Mouse (Mus musculus): Measurements from ENCODE around the gene Tle2. TPM values are rescaled to one million over a fixed set of nuclear protein-coding genes. Genes with fewer than 3 reads are reported as not detected.

The Tle2 gene
- total RNA-seq, 2 experiments from 2014 or later, result 14.1 to 15.9 TPM

DNA sequence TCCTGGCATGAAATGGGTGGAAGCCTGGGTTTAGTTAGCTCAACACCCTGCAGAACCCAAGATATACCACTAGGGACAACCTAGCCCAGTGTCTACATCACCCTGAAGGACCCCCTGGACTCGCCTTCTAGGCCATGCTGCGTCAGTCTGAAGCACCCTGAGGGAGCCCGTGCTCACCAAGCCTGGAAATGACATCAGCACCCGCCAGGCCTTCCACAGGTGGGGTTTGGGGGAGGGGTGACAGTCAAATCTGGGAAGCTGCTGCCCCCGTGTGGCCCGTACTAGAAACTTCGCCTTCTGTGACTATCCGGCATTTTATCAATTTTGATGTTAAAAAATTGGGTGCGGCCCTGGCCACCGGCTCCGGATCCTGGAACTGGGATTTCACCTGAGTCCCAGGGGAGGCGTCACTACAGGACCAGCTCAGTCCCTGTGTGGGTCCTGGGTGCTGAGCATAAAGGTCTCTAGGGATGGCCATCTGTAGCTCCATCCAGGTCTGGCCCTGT, 22.7 kb upstream of the Tle2 start:
- DNase-seq (ENCODE audit: low spot score in 2 of 2), result peak; percentile 86 to 94
- intact Hi-C loops (cut with DNase I), result loop anchor here (10.0 kb wide), 2 partner anchors 47 to 157 kb away; partner anchors contain the start of genes S1pr4 and Smim24

DNA sequence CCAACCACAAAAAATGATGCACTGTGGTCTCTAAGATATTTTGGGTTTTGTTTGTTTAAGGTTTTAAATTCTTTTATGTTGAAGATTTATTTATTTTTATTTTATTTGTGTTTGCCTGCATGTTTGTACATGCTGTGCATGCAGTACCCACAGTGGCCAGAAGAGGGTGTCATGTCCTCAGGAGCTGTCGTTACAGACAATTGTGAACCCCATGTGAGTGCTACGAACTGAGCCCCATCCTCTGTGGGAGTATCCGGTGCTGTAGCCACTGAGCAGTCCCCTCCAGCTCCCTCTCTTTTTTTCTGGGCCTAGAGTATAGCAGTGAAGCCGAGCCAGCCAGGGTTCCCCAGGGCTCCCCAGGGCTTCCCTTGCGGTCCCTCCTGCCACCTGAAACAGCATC, 21.1 kb upstream of the Tle2 start:
- intact Hi-C loops (cut with DNase I), result loop anchor here (10.0 kb wide), 2 partner anchors 48 to 158 kb away; partner anchors contain the start of genes S1pr4 and Smim24
- DNase-seq (ENCODE audit: low spot score in 2 of 2), result no peak

DNA sequence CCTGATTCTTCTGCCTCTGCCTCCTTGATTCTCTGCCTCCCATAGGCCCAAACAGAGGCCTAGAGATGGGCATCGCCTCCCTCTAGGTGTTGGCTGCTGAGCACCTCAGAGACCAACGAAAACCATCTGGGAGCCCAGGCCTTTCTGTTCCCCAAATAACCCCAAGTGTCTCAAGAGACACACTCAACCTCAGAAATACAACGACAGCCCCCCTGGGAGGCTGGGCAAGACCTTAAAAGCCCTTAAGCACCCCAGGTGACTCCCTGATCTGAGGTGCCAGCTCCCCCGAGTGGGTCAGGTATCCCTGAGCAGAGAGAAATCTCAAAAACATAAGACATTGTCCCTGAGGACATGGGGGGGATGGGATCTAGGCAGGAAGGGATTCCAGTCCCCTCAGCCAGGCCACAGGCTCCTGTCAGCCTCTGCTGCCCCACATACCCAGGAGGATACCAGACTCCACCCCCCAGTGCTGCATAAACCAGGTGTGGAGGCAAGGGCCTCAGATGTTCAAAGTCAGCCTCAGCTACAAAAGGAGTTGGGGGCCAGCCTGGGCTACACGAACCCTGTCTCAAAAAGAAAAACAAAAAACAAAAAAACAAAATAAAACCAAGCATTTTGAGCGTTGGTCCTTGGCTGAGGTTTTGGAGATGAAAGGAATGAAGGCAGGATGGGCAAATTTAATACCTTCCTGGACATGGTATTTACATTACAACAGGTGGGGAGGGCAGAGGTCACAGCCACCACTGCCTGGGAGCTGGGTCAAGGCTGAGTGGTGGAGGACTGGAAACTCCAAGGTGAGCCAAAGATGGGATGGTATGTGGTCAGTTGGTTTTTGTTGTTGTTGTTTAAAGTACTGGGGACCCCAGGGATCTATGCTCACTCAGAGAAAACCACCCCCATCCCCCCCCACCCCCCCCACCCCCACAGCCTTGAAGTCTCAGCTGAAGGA, 20.3 kb upstream of the Tle2 start:
- intact Hi-C loops (cut with DNase I), result loop anchor here (10.0 kb wide), 2 partner anchors 49 to 159 kb away; partner anchors contain the start of genes S1pr4 and Smim24
- DNase-seq (ENCODE audit: low spot score in 2 of 2), result no peak

DNA sequence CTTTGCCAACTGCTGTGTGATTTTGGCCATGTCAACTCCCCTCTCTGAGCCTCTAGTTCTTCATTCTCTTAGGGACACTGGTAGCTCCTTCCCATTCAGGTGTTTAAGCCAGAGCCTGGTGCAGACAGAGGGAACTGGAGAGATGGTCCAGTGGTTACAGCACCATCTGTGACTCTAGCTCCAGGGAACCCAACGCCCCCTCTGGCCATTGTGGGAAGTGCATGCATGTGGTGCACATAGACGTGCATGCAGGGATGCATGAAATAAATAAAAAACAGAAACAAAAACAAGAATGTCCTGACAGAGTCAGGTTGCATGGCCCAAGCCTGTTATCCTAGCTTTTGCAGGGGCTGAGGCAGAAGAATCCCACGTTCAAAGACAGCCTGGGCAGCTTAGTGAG, 18.1 kb upstream of the Tle2 start:
- DNase-seq (ENCODE audit: low spot score in 2 of 2), result no peak
- intact Hi-C loops (cut with DNase I), result loop anchor here (10.0 kb wide), 2 partner anchors 51 to 161 kb away; partner anchors contain the start of genes S1pr4 and Smim24

DNA sequence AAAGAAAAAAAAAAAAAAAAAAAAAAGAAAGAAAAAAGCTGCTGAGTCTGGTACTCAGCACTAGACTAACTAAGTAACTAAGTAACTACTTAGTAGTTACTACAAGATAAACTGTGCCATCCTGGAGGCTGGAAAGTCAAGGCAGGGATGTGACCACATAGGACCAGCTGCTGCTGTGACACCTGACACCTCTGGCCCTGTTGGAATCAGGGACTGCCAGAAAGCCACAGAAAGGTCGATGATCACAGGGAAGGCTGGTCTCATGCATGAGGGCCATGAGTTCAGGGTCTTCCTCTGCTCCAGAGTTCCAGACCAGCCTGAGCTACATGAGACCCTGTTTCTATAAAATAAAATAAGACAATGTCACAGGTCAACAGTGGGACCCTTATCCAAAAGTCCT, 16.9 kb upstream of the Tle2 start:
- no peak for DNase-seq (ENCODE audit: low spot score in 2 of 2)
- intact Hi-C loops (cut with DNase I), result loop anchor here (10.0 kb wide), 2 partner anchors 53 to 163 kb away; partner anchors contain the start of genes S1pr4 and Smim24

DNA sequence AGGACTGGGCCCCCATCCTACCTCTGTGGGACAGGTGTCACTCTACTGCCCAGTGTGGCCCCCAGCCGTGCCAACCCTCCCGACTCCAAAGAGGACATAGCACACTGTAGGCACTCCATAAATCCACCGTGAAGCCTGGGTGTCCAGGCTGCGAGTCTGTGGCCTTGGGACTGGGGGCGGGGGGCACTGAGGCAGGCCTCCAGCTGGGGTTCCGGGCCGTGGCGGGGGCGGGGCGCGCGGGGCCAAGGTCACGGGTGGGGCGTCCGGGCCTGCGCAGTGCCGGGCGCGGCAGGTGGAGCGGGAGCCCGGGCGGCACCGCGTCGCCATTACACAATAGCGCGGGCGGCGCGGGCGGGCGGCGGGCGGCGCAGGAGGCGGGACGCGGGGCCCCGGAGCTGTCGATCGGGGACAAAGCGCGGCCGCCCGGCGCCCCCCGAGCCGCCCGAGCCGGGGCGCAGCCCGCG, 15.2 kb upstream of the Tle2 start, which contains the start of gene Aes:
Gene Aes, plus strand, starts transcription at position 326 of the 464 bp plus-strand sequence.
- intact Hi-C loops (cut with DNase I), result loop anchor here (10.0 kb wide), 2 partner anchors 54 to 164 kb away; partner anchors contain the start of genes S1pr4 and Smim24
- DNase-seq (ENCODE audit: low spot score in 2 of 2), result peak; percentile 52 to 74

DNA sequence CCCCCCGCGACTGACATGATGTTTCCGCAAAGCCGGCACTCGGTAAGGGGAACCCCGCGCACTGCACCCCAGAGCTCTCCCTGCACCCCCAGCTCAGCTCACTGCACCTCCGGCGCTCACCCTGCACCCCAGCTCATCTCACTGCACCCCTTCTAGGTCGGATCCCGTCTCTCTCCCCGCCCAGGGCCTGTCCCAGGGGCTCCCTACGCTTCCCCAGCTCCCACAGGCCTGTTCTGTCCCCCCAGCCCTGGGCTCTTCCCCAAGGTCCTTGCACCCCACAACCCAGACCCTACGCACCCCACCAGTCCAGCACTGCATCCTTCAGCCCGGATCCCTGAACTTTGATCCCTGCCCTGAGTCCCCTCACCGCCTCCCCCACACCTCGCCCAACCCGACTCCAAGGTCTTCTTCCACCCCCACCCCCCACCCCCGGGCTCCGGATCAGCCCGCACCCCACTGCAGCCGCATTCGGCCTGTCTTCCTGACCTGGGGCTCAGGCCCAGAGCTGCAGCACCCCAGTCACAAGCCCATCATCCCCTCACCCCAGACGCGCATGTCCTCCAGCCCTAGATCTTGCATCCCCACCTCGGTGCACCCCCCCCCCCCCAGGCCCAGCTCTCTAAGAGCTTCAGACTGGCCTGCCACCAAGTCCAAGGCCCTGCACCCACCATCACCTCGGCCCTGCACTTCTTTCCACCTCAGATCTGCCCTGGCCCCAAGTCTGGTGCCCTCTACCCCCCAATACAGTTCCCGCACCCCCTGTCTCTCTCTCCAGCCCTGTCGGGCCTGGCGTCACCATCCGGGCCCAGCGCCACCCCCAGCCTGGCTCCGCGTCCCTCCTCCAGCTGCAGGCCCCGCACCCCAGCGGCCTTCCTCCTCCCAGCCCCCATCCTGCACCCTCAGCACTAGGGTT, 14.5 kb upstream of the Tle2 start:
- intact Hi-C loops (cut with DNase I), result loop anchor here (5.0 to 10.0 kb wide), 3 partner anchors 42 to 165 kb away; partner anchors contain the start of genes S1pr4, Smim24 and Tle6
- peak; percentile 64 to 69 for DNase-seq (ENCODE audit: low spot score in 2 of 2)

DNA sequence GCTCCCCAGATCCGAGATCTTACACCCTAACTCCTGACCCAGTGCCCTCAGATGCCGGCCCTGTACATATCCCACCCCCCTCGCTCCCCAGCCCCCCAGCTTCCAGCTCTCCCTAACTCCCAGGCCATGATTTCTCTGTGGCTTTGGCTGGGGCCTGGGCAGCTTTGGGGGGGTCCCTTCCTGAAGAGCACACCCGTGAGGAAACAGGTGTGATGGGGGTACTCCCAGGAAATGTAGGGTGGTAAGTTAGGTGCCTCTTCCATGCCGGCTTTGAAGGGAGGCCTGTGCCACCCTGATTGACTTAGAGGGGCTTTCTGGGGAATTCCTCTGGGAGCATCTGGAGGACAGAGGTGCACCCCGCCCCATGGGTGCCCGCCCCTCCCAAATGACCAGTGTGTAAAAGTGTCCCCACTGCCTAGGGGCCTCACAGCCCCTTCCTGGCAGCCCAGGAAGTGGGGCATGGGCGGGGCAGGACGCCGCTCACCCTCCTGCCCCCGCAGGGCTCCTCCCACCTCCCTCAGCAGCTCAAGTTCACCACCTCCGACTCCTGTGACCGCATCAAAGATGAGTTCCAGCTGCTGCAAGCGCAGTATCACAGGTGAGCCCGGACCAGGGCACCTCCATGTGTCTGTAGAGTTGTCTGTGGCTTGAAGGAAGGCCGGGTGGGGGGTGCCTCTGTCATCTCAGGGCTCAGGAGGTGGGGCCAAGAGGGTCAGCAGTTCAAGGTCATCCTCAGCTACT, 13.5 kb upstream of the Tle2 start:
- intact Hi-C loops (cut with DNase I), result loop anchor here (5.0 kb wide), 1 partner anchor 41 kb away; the partner anchor contains the start of gene Tle6
- no peak for DNase-seq (ENCODE audit: low spot score in 2 of 2)

DNA sequence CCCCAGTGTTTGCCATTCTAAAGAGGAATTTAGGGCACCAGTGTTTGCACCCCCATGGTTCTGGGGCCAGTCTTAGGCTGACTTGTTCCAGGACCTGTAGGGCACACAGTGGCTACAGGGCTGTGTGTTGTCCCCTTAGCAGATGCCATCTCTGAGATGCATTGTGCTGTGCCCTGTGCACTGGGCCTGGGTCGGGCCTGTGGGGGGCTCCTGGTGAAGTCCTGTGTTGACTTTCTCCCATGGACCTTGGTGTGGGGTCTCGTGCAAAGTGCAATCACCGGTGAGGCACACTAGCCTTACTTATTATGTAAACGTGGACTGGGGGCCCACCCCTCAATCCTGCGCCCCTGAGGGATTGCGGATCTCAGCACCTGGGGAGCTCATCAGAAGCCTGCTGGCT, 11.9 kb upstream of the Tle2 start:
- DNase-seq (ENCODE audit: low spot score in 2 of 2), result no peak
- intact Hi-C loops (cut with DNase I), result loop anchor here (5.0 kb wide), 1 partner anchor 40 kb away; the partner anchor contains the start of gene Tle6

DNA sequence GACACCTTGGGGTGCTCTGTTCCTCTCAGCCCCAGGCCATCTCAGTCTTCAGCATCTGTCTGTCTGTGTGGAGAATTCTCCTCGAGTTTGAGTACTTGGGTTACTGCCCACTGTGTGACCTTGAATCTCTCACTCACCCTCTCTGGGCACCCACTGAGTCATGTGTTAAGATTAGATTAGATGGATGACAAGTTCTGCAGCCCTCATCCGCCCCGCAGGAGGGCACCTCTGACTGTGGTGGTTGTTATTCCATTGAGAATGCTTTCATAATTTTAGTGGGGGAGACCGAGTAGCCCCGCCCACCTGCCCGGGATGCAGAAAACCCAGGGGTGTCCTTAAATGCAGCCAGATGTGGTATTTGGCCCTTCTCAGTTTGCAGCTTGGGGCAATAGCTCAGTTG, 10.9 kb upstream of the Tle2 start:
- no peak for DNase-seq (ENCODE audit: low spot score in 2 of 2)
- intact Hi-C loops (cut with DNase I), result loop anchor here (5.0 kb wide), 1 partner anchor 39 kb away; the partner anchor contains the start of gene Tle6

DNA sequence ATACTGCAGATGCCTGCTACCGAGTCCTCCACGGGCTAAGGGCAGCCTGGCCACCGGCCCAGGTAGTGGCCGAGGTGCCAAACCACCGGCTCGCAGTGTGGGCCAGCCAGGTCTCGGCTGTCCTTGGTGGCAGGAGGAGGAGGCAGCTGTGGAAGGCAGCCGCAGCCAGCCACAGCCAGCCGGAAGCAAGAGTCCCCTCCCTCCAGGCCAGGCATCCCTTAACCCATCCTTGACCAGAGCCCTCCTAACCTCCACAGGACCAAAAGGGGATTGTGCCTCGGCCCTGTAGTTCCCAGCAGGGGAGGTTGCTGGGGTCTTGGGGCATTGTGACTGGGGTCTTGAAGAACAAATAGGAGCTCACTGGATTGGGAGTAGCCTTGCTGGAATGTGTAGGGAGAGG, 10.1 kb upstream of the Tle2 start:
- intact Hi-C loops (cut with DNase I), result loop anchor here (5.0 kb wide), 1 partner anchor 38 kb away; the partner anchor contains the start of gene Tle6
- no peak for DNase-seq (ENCODE audit: low spot score in 2 of 2)

DNA sequence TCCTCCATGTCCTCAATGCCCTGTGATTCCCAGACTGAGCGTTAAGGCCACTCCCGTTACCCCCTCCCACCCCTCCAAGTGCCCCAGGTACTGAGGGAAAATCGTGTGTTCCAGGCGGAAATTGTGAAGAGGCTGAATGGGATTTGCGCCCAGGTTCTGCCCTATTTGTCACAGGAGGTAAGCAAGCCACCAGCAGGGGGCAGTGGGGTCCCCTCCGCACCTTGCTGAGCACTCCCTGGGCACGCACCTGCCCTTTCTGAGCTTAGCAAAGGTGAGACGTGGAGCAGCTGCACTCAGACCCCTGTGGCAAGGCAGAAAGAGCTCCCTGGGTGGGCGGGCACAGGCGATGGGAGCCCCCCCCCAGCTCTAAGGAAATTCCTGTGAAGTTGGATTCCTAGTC, 9.6 kb upstream of the Tle2 start:
- intact Hi-C loops (cut with DNase I), result loop anchor here (5.0 kb wide), 1 partner anchor 38 kb away; the partner anchor contains the start of gene Tle6
- DNase-seq (ENCODE audit: low spot score in 2 of 2), result no peak

DNA sequence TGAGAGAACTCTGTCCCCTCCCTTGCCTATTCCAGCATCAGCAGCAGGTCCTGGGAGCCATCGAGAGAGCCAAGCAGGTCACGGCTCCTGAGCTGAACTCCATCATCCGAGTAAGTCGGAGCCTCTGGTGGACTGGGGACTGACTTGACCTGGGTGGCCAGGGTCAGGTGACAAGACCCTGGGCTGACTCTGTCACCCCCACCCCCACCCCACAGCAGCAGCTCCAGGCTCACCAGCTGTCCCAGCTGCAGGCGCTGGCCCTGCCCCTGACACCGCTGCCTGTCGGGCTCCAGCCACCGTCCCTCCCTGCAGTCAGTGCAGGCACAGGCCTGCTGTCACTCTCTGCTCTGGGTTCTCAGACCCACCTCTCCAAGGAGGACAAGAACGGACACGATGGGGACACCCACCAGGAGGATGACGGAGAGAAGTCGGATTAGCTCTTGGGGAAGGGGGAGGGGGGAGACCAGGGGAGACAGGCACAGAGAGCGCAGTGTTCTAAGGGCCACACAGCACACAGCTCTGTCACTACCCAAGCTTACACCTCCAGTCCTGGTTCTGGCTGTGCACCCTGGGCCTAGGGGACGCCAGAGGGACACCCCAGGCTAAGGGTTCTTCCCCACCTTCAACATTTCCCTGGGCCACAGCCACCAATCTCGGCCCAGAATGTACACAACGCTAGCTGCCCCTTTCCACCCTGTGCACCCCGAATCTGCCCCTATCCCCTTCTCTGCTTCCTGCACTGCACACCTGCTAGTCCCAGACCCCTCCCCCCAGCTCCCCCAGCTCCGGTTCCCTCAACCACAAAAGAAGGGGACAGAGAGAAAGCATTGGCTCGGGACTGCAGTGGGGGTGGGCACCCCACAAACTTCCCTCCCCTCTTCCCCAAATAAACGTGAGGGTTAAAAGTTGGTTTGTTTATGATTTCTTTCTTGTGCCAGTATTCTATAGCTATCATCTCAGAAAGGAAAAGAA, 8.8 kb upstream of the Tle2 start:
- intact Hi-C loops (cut with DNase I), result no loop called here
- no peak for DNase-seq (ENCODE audit: low spot score in 2 of 2)

DNA sequence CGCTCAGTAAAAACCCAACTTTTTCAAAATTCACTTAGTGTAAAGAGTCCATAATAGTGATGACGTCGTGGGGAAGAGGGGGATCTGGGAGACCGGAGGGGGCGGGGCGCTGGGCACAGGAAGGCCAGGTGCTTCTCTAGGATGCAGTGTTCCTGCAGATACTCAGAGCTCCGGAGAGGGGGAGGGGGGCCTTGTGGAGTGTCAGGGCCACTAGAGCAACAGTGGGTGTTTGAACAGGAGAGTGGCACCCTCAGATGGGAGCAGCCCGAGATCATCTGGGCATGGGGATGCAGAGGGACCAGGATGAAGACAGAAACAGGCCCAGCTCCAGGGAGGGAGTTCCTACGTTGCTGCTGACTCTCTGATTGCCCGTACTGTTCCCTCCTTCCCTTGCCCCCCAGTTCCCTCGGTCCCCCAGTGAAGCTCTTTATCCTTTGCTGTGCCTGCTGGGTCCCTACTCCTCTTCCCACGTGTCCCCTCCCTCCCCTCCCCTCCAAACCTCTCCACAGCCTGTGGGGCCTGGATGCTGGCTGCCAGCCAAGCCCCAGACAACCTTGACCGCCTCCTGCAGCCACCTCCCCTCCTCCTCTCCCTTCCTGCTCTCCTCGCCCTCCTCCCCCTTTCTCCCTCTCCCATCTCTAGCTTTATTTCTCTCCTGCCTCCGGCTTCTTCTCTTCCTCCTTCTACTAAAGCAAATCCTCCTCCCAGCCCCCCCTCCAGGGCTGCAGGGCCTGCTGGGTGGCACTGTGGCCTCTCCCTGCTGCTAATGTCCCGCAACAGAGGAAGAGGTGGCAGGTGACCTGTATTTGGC, 5.8 kb upstream of the Tle2 start:
- no peak for DNase-seq (ENCODE audit: low spot score in 2 of 2)
- intact Hi-C loops (cut with DNase I), result no loop called here

DNA sequence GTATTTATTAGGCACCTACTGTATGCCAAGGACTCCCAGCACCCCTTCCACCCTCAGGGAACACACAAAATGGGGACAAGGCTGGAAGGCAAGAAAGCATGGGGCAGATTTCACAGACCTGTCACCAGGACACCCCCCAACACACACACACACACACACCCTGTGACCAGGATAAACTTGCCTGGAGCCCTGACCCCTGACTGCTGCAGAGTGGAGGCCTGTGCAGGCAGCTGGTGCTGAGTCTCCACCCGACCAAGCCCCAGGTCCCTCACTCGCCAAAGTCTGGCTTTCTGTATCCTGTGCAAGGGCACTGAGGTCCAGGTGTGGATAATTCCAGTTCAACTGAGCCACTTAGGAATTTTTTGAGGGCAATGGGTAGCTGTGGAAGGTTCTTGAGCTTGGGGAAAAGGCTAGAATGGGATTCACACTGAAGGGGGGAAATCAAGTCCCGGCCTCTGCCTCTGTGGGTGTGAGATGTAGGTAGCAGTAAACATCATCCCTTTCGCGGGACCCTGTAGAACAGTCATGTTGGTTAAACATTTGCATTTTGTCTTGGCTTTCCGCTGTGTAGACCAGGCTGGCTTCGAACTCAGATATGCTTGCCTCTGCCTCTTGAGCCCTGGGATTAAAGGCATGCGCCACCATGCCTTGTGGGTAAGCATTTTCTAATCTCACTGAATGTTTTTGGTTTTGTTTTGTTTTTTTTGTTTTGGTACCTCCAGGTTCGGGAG, 4.7 kb upstream of the Tle2 start:
- intact Hi-C loops (cut with DNase I), result no loop called here
- no peak for DNase-seq (ENCODE audit: low spot score in 2 of 2)

All from left cerebral cortex, postnatal 14 days (tissue).